Mouse (Mus musculus) left cerebral cortex, adult 9 months (tissue): Measurements from ENCODE around the gene Rreb1.
A peak's percentile ranks its signal among the peaks of the same experiment; 100 is the strongest.

ENCODE experiments used
- DNase-seq, 2 experiments: peaks; one replicate each; pipeline ENCODE4 v3.0.0; 2022; ENCODE audit warnings: low spot score in 2 of 2

The Rreb1 gene

GRCm38 (mm10) chr13:37944306-37944705, 166.1 kb downstream of the Rreb1 start:
- no peak for DNase-seq

DNA sequence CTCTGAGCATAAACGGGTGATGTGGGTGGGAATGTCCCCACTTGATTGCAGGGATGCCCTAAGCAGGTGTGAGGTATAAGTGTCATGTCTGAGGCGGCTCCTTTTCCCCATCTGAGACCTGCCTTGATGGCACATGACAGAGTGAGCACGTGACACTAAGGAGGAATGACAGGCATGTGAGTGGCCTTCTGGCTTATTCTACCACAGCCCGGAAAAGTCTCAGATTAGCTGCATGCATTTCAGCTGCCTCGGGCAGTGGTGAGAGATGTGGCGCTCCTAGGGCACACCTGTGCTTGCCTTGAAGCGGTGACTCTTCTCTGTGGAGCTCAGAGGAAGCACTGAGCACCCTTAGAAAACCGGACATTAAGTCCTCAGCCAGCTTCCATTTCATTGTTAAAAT, 167.2 kb downstream of the Rreb1 start:
- DNase-seq: no peak

GRCm38 (mm10) chr13:37946734-37947133, 168.5 kb downstream of the Rreb1 start:
- peak in 1 of 2 experiments; percentile 87 for DNase-seq

- no peak for DNase-seq
Observed at GRCm38 (mm10) chr13:37952981-37953380, 174.8 kb downstream of the Rreb1 start.

DNA sequence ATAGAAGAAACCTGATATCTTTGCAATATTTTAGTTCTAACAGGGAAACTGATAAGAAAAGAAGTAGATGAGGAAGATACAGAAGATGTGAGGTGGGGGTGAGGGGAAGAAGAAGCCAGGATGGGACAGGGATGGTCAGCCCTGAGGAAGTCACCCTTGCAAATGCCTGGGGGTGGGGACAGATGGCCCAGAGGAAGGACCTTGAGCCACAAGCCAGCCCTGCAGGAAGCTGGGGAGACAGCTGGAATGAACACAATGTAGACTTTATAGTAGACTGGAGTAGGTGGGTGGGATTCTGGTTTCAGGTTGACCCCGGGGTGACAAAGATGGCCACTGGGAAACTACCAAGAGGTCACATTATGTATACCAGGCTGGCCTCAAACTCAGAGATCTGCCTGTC, 176.1 kb downstream of the Rreb1 start:
- no peak for DNase-seq

- DNase-seq: no peak
Observed at GRCm38 (mm10) chr13:37958498-37959238, 180.5 kb downstream of the Rreb1 start.

GRCm38 (mm10) chr13:37959239-37959907, 181.2 kb downstream of the Rreb1 start:
- no peak for DNase-seq

DNA sequence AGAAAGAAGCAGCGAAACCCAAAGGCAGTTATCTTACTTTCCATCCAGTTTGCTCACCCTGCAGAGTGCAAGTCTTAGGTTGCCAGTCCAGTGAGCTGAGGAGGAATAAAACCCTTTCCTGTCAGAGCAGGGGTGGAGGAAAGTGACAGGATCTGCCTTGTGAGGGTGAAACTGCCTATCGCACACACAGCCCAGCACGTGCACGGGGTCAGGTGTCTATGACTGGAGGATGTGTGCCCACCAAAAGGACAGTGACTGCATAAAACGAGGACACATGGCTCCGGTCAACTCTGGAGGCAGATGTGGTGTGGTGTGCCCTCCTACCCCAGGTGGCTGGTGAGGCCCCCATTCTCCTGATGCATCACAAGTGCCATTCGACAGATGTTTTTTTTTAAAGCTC, 181.7 kb downstream of the Rreb1 start:
- DNase-seq: no peak

DNA sequence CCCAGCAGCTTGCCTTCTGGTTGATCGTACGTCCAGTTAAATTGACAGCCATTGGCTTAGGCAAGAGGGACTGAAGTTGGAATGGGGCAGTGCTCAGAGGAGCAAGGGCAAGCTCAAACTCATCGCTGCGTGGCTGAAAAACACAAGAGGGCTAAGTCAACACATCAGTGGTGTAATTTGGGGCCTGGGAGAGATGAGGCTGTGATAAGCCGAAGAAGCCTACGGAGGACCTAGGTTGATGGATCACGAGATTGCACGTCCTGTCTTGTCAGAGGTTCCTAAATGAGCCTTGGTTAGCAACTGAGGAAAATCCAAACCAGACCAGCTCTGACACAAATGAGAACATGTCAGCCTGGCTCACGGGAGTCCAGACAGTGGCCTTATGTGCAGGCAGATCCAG, 184.3 kb downstream of the Rreb1 start:
- DNase-seq: no peak

DNA sequence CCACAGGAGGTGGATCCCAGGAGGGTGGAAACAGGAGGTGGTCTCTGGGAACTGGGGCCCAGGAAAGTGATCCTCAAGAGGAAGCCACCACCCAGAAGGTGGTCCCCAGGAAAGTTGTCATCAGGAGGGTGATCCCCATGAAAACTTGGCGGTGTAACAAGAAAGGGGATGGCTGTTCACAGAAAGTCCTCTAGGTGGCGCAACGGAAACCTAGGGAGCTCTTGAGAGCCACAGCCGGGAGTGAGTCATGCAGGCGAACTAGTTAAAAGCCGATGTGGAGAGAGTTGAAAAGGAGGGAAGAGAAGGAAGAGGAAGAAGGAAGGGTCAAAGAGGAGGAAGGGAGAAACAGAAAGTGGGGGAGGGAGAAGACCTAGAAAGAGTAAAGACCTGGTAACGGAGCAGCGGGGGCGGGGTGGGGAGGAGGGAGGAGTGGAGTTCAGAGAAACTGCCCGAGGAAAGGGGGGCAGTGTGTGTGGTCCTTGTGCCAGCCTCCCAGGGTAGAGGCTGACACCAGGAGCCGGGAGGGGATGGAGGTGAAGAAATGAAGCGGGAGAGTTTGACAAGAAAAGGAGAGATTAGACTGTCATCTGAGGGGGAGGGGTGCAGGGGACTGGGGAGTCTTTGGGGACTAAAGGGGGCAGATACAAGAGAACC, 185.3 kb downstream of the Rreb1 start:
- peak in 1 of 2 experiments; percentile 82 for DNase-seq

DNA sequence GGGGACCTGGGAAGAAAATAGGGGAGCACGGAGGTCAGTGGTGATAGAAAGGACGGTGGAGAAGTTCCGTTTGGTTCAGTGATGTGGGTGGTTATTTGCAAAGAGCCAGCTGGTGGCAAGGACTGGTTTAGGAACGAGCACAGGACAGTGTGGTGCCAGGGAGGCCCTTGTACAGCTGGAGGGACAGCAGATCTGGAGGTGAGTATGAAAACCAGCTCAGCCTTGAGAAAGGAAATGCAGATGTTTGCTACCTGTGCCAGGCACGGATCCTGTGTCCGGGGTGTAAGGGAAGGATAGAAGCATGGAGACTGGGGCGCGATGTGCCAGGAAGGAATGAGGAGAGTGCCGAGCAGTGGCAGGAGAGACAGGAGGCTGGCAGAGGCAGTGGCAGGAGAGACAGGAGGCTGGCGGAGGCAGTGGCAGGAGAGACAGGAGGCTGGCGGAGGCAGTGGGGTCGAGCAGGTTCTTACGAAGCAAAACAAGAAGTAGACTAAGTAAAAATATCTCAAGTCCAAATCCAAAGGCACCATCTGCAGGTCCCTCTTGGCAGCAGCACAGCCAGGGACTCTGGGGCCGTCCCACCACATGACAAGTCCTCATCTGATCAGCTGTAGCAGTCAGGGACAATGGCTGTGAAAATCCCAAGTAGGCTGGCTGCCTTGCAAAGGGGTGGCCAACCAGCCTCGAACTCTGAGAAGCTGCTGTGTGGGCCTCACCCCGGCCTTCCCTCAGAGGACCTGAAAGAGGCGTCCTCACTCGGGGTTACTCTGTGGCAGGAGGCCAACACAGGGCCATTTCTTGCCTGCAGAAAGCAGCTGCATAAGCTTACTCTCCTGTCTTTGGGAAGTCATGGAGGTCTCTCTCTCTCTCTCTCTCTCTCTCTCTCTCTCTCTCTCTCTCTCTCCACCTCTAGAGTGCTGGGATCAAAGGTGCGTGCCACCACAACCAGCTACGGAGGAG, 186.2 kb downstream of the Rreb1 start:
- no peak for DNase-seq

DNA sequence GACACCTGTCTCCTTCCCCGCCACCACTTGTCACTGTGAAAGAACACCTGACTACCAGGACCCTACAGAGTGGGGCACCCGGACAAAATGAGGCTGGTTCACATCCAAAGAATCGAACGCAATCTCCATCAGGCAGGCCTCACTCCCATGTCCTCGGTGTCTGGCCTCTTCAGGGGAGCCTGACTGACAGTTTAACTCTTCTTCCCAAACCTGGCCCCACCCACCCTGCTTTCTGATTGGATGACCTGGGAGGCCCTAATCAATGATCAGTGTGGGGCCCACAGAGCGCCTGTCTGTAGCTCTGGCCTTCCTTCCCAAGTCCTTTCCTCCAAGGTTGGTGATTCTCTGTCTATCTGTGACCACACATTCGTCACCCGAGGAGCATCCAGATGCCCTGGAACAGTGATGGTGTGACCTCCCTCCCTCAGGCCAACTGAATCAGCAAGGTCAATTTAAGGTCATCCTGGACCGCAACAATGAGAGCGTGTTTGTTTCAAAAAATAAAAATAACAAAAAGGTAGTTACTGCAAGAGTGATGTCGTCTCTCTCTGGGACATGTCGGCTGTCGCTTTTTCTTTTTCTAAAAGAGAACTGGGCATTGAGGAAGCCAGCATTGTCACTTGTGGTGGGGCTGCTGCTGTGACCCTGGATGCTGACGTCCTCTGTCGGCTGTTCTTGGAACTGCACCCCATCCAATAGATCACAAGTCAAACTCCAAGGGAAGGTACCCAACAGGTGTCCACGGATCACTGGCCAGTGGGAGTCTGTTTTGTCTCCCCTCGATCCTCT, 187.1 kb downstream of the Rreb1 start:
- no peak for DNase-seq

- no peak for DNase-seq
Observed at GRCm38 (mm10) chr13:37966256-37967051, 188.3 kb downstream of the Rreb1 start.

- no peak for DNase-seq
Observed at GRCm38 (mm10) chr13:37967052-37967437, 188.8 kb downstream of the Rreb1 start.

DNA sequence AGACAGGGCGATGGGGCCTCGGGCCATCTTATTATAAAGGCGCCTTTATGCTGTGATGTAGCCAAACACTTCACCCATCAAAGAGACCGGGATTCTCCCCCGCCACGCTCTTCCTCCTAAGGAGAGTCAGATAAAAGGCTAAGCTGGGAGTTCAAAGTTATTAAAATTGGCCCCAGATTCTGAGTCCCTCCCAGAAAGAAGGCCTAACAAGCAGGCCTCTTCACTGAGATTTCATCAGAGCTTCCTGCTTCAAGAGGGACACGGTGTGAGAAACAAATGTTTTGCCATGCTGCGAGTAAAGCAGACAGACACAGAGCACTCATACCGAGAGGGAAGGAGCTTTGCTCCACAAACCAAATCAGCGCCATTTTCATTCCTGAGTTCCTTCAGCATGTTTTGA, 189.4 kb downstream of the Rreb1 start:
- no peak for DNase-seq

GRCm38 (mm10) chr13:37969337-37969736, 191.1 kb downstream of the Rreb1 start:
- peak in 1 of 2 experiments; percentile 93 for DNase-seq

DNA sequence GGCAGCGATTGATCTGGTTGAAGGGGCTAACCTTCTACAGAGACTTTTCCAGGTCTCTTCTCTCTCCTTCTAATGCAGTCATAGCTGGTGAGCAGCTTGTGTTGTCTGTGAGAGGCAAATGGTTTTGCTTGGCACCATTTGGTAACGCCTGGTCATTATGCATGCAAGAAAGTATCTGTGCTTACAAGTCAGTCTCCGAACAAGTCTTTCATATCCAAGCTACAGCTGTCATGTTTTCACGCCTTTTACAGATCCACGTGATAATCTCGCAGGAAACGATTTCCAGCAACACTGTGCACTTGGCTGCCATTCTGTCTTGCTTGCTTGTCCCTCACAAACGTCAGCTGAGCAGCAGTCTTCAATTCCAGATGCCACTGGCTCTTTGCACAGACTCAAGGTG, 191.8 kb downstream of the Rreb1 start:
- DNase-seq: no peak

GRCm38 (mm10) chr13:37970887-37971530, 192.8 kb downstream of the Rreb1 start:
- no peak for DNase-seq

GRCm38 (mm10) chr13:37974036-37974435, 195.8 kb downstream of the Rreb1 start:
- DNase-seq: no peak

DNA sequence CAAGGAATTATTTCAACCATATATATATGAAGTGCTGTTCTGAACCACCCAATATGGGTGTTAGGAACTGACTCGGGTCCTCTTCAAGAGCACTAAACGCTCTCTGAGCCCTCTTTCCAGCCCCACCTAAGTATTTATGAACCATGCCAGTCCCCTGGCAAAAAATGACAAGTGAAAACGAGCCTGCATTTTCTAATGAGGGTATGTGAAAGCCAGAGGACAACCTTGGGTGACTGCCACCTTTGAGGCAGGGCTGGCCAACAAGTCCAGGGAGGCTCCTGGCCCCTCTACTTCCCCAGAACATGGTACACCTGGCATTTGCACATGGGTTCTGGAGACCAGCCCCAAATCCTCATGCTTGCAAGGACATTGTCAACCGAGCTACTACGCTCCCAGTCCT, 196.5 kb downstream of the Rreb1 start:
- no peak for DNase-seq
